Mouse (Mus musculus): ENCODE measurements at regions not wholly inside any gene's neighbourhood (a gene's known extent, or its start where the extent isn't known, plus 50 kb on each side); places are given as distances from the start of the nearest gene placed in this dataset.

DNA sequence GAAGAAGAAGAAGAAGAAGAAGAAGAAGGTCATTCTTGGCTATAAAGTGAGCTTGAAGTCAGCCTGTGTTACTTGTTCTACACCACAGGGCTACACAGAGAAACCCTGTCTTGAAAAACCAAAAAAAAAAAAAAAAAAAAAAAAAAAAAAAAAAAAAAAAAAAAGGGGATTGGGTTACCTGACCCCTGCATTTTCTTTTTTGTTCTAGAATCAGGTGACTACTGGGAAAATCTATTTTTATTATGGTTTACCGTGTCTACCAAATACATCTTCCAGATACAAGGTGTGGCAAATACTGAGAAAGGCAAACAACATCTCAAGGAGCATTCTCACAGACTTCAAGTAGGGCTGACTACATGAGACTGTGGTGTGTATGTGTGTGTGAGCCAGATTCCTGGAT lies 54.1 kb upstream of the Vps8 start:
- Histone ChIP-seq H3K4me1 (replicated peaks; ENCODE audit: control insufficient read depth, insufficient read depth, low read length) (peaks cover 8% of the 10 kb centered on the region; the same call in 1 of the 2 replicates), H3K9ac (no peak overlapping the region), H3K4me3 (replicated peaks; ENCODE audit: low read length) (no peak overlapping the region), H3K27me3 (ENCODE audit: control insufficient read depth, insufficient read depth, low read length) (no peaks in the 10 kb centered on the region), H3K27ac (no peak overlapping the region), H3K4me2 (replicated peaks) (no peak overlapping the region), H3K36me3 (replicated peaks; ENCODE audit: control insufficient read depth, insufficient read depth) (no peaks in the 10 kb centered on the region), H3K9me3 (ENCODE audit: control insufficient read depth, low read length) (no peaks in the 10 kb centered on the region)
- 97% methylated on average over 1 of the region's 1 CpGs for WGBS
- ATAC-seq (ENCODE audit: low FRiP score) (no peak), DNase-seq (ENCODE audit: low spot score) (no peak)

DNA sequence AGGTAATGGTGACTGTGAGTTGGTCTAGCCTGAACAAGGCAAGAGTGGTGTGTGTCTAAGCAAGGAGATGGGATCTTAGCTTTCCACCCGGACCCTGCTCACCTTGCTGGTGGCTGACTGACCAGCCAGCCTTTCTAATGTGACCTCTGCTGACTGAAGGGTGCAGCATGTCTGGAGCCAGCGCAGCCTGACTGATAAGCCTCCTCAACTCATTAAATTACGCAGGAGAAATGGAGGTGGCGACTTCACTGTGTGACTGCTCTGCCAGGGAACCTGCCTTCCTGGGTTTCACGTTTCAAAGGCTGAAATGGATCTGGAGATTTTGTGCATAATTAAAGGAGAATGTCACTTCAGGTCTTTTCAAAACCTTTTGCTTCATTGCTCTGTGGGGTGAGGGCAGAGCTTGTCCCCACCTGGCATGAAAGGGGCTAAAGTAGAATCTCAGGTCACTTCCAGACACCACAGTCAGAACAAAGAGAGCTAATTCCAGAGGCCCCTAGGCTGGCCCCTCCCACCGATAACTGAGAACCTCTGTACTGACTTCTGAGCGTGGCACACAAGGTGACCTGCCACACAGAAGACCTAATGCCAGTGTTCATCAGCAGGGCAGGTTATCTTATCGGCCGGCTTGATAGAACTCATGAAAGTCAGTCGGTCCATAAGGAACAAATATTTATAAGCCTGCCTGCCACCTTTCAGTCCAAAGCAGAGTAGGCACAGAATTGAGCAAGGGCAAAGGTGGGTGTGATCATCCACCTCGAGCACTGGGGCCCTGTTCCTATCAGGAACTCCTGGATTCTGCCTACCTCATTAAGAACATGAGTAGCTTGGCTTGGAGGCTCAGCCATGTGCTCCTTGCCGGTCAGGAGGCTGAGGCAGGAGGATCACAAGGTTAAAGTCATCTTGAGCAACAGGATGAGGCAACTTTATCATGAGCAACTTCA lies 53.1 kb upstream of the Vps8 start:
- no peak overlapping the region for H3K27ac ChIP-seq
- peaks cover 8% of the 10 kb centered on the region; the same call in 1 of the 2 replicates for H3K4me1 ChIP-seq (replicated peaks; ENCODE audit: control insufficient read depth, insufficient read depth, low read length)
- DNase-seq (ENCODE audit: low spot score) (no peak), ATAC-seq (ENCODE audit: low FRiP score) (no peak)
- H3K9me3 ChIP-seq (ENCODE audit: control insufficient read depth, low read length) = no peaks in the 10 kb centered on the region
- 72% methylated on average over 12 of the region's 12 CpGs for WGBS
- H3K27me3 ChIP-seq (ENCODE audit: control insufficient read depth, insufficient read depth, low read length) = no peaks in the 10 kb centered on the region
- H3K9ac ChIP-seq = no peak overlapping the region
- H3K4me2 ChIP-seq (replicated peaks) = no peak overlapping the region
- no peaks in the 10 kb centered on the region for H3K36me3 ChIP-seq (replicated peaks; ENCODE audit: control insufficient read depth, insufficient read depth)
- H3K4me3 ChIP-seq (replicated peaks; ENCODE audit: low read length) = no peak overlapping the region

All from hindbrain, embryonic 14.5 days (tissue).